In the genomic region with DNA sequence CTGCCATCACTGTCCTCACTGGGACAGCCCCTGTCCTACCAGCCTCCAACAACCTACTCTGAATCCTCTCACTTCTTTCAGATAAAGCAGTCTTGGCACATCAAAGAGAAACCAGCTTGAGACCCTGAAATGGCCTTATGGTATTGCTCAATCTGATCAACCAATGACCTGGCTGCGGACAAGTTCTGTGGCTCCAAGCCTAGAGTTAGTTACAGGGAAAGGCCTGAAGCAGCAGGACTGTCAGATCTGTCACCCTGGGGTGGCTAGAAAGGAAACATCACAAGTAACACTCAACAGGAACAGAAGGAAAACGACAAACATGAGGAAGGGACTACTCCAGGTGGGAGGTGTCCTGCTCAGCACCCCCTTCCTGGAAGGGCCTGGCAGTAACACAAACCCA, we compare ENCODE assay signal across 29 mouse cellular contexts. TPM values are rescaled to one million over a fixed set of nuclear protein-coding genes. Genes with fewer than 3 reads are reported as not detected.
DNase-seq lines count a peak whose midpoint lies in the region; ATAC-seq and TF ChIP-seq lines count a peak whose summit lies in the region.
"Had no signal": no experiment of that assay in that cellular context is flagged by ENCODE, and none has a peak within 500 bp of the region (broad histone marks: within the 10 kb centered on the region; RNA-seq: fewer than 3 reads in every experiment).

No protein-coding gene starts in this region.

- ATAC-seq in lung, postnatal 0 days: peak; percentile 44
- no peak for ATAC-seq in heart, embryonic 11.5 days (replicated peaks; ENCODE audit: insufficient number of reproducible peaks, low FRiP score, low TSS enrichment)
- ATAC-seq: forebrain, embryonic 15.5 days; hindbrain, postnatal 0 days; inflammation-experienced regulatory T-cells, adult 6 months; intestine, embryonic 16.5 days; Patski had no signal

- H3K4me1 ChIP-seq in lung, postnatal 0 days (ENCODE audit: insufficient read depth, low read depth, low read length): no peaks in the 10 kb centered on the region
- H3K4me1 ChIP-seq in heart, embryonic 11.5 days (ENCODE audit: control insufficient read depth, insufficient read depth, low read length): no peaks in the 10 kb centered on the region
- H3K4me1 ChIP-seq: embryonic facial prominence, embryonic 10.5 days; embryonic facial prominence, embryonic 13.5 days; forebrain, embryonic 12.5 days; forebrain, embryonic 15.5 days; heart, embryonic 13.5 days had no signal

- no peaks in the 10 kb centered on the region for H3K27me3 ChIP-seq in lung, postnatal 0 days (replicated peaks; ENCODE audit: insufficient read depth, low read length)
- no peaks in the 10 kb centered on the region for H3K27me3 ChIP-seq in heart, embryonic 11.5 days (ENCODE audit: control insufficient read depth, insufficient read depth, low read length)
- H3K27me3 ChIP-seq: CH12.LX; embryonic facial prominence, embryonic 13.5 days; forebrain, embryonic 12.5 days; forebrain, embryonic 15.5 days; heart, embryonic 13.5 days; Patski had no signal

- H3K9ac ChIP-seq in lung, postnatal 0 days (replicated peaks; ENCODE audit: low read depth): no peak overlapping the region
- H3K9ac ChIP-seq in heart, embryonic 11.5 days (ENCODE audit: low read depth, low read length): no peak overlapping the region
- H3K9ac ChIP-seq: embryonic facial prominence, embryonic 13.5 days; forebrain, embryonic 12.5 days; forebrain, embryonic 15.5 days; hindbrain, embryonic 14.5 days had no signal

- H3K4me3 ChIP-seq in lung, postnatal 0 days (ENCODE audit: low read depth, low read length): no peak overlapping the region
- H3K4me3 ChIP-seq in heart, embryonic 11.5 days (ENCODE audit: low read depth, low read length): no peak overlapping the region
- H3K4me3 ChIP-seq: embryonic facial prominence, embryonic 10.5 days; embryonic facial prominence, embryonic 13.5 days; erythroblast, embryonic 14.5 days; forebrain, embryonic 12.5 days; forebrain, embryonic 15.5 days; heart, embryonic 13.5 days had no signal

- peaks cover 5% of the 10 kb centered on the region for H3K36me3 ChIP-seq in lung, postnatal 0 days (ENCODE audit: insufficient read depth, low read length)
- peaks cover 37% of the 10 kb centered on the region for H3K36me3 ChIP-seq in heart, embryonic 11.5 days (ENCODE audit: control insufficient read depth, insufficient read depth, low read length)

- H3K9me3 ChIP-seq in lung, postnatal 0 days (ENCODE audit: low read length): no peaks in the 10 kb centered on the region
- H3K9me3 ChIP-seq in heart, embryonic 11.5 days (replicated peaks; ENCODE audit: control insufficient read depth, low read length): no peaks in the 10 kb centered on the region
- H3K9me3 ChIP-seq: embryonic facial prominence, embryonic 10.5 days; embryonic facial prominence, embryonic 13.5 days; forebrain, embryonic 12.5 days; forebrain, embryonic 15.5 days; G1E; heart, embryonic 13.5 days had no signal

- no peak overlapping the region for H3K4me2 ChIP-seq in lung, postnatal 0 days (replicated peaks; ENCODE audit: low read depth, low read length)
- H3K4me2 ChIP-seq in heart, embryonic 11.5 days: no peak overlapping the region
- H3K4me2 ChIP-seq: embryonic facial prominence, embryonic 13.5 days; forebrain, embryonic 12.5 days; forebrain, embryonic 15.5 days; heart, embryonic 13.5 days; hindbrain, embryonic 14.5 days had no signal

- TF ChIP-seq CTCF in lung, postnatal 0 days (IDR thresholded peaks at IDR 0.05): no peak

- WGBS in lung, postnatal 0 days: 70% methylated on average over 2 of the region's 2 CpGs
- WGBS in heart, embryonic 11.5 days (ENCODE audit: insufficient replicate concordance): 76% methylated on average over 2 of the region's 2 CpGs

- H3K27ac ChIP-seq in lung, postnatal 0 days (ENCODE audit: low read length): no peak overlapping the region
- H3K27ac ChIP-seq in heart, embryonic 11.5 days (ENCODE audit: low read depth, low read length): no peak overlapping the region
- H3K27ac ChIP-seq: embryonic facial prominence, embryonic 10.5 days; embryonic facial prominence, embryonic 13.5 days; forebrain, embryonic 12.5 days; forebrain, embryonic 15.5 days; heart, embryonic 13.5 days; hindbrain, embryonic 14.5 days; hindbrain, postnatal 0 days had no signal

- DNase-seq in adrenal gland, adult 8-10 months: peak; percentile 18
- DNase-seq in adrenal gland, postnatal 25 days: no peak
- DNase-seq in lung, postnatal 0 days (ENCODE audit: low spot score): peak; percentile 59
- no peak for DNase-seq in lung, postnatal 4 days
- peak; percentile 23 for DNase-seq in lung, postnatal 25 days (ENCODE audit: low spot score)
- DNase-seq: B cell, adult 2 months; cerebellum, adult 11-12 months; cerebellum, adult 8-10 months; cerebellum, postnatal 10 days; cerebellum, postnatal 36 days; embryo, embryonic 11 days; gastrocnemius, postnatal 25 days; heart, adult 18-20 months; heart, postnatal 14 days; heart, postnatal 4 days had no signal

- no peak for TF ChIP-seq EP300 in lung, postnatal 0 days (IDR thresholded peaks at IDR 0.05)

RNA-seq across cellular contexts. Expression of gene Nat10, which starts 36.5 kb away (rescaled TPM):
- total RNA-seq in adrenal gland, adult 8-10 months (2022): 10 to 100 TPM; 33.8 to 61.8 (median 48.4) TPM
- total RNA-seq in adrenal gland, postnatal 25 days (2021): 46.9 and 59.8 TPM in 2 replicates
- polyA plus RNA-seq in lung, postnatal 0 days (2015; fragmentation: Nextera tagmentation; extraction: Ambion mirVana): 6.2 TPM in 2 replicates
- polyA plus RNA-seq in heart, embryonic 11.5 days (2014; fragmentation: Nextera tagmentation; extraction: Ambion mirVana): 15.3 and 18.0 TPM in 2 replicates

Comparison
In these comparisons a context has a peak if more than half of its experiments do, and no peak if none do; other contexts are left out.
1. DNase-seq: peak in adrenal gland, adult 8-10 months (single experiment), lung, postnatal 0 days (single experiment) and lung, postnatal 25 days (single experiment); none in adrenal gland, postnatal 25 days (single experiment) and lung, postnatal 4 days (0 of 2).